Mouse (Mus musculus) megakaryocyte, adult 5-6 weeks (primary cell): ENCODE measurements around the gene Stip1. TPM values are rescaled to one million over a fixed set of nuclear protein-coding genes. Genes with fewer than 3 reads are reported as not detected.

Source experiments
- total RNA-seq, 2 experiments: library from RNA; stranded (forward) in 1 of 2; stranded (reverse) in 1 of 2; fragments of 153-499, 151-499 nt in 1 of 2; fragments of 221-1000, 200-1000 nt in 1 of 2; gene quantifications; 2 replicates each; pipeline versions ENCODE4 v1.2.3 to v1.2.4; 2015 to 2017

The Stip1 gene
- total RNA-seq, 2 experiments from 2014 or later, result 90.4 to 102 TPM

Other genes with a start within 250 kb of the Stip1 start
- 5.5 and 7.3 TPM in 2 replicates for gene Rps6ka4, start 199.3 kb downstream of the Stip1 start, total RNA-seq (2015)
- gene Rps6ka4, start 199.3 kb downstream of the Stip1 start, total RNA-seq (2017), result 17.2 and 21.4 TPM in 2 replicates
- 12.0 and 13.3 TPM in 2 replicates for gene Ccdc88b, start 181.8 kb downstream of the Stip1 start, total RNA-seq (2015)
- 45.9 and 78.0 TPM in 2 replicates for gene Ccdc88b, start 181.8 kb downstream of the Stip1 start, total RNA-seq (2017)
- gene Trmt112, start 130.3 kb downstream of the Stip1 start, total RNA-seq (2015), result 133 and 146 TPM in 2 replicates
- gene Trmt112, start 130.3 kb downstream of the Stip1 start, total RNA-seq (2017), result 176 and 188 TPM in 2 replicates
- 951 and 1,046 TPM in 2 replicates for gene Prdx5, start 129.9 kb downstream of the Stip1 start, total RNA-seq (2015)
- 1,745 and 2,032 TPM in 2 replicates for gene Prdx5, start 129.9 kb downstream of the Stip1 start, total RNA-seq (2017)
- 11.9 and 12.4 TPM in 2 replicates for gene Esrra, start 118.2 kb downstream of the Stip1 start, total RNA-seq (2015)
- gene Esrra, start 118.2 kb downstream of the Stip1 start, total RNA-seq (2017), result 24.6 and 28.9 TPM in 2 replicates
- not detected in 2 replicates for gene Catsperz, start 114.6 kb downstream of the Stip1 start, total RNA-seq (2015)
- not detected in 2 replicates for gene Catsperz, start 114.6 kb downstream of the Stip1 start, total RNA-seq (2017)
- not detected in 2 replicates for gene Kcnk4, start 105.5 kb downstream of the Stip1 start, total RNA-seq (2015)
- 0.11 TPM in 1 of 2 replicates, not detected in the other for gene Kcnk4, start 105.5 kb downstream of the Stip1 start, total RNA-seq (2017)
- 16.4 and 20.3 TPM in 2 replicates for gene Bad, start 98.1 kb downstream of the Stip1 start, total RNA-seq (2015)
- 45.2 and 67.1 TPM in 2 replicates for gene Bad, start 98.1 kb downstream of the Stip1 start, total RNA-seq (2017)
- 10.2 and 18.8 TPM in 2 replicates for gene Gpr137, start 97.5 kb downstream of the Stip1 start, total RNA-seq (2015)
- 18.4 and 20.2 TPM in 2 replicates for gene Gpr137, start 97.5 kb downstream of the Stip1 start, total RNA-seq (2017)
- gene Ppp1r14b, start 65.0 kb downstream of the Stip1 start, total RNA-seq (2015), result 54.3 and 63.8 TPM in 2 replicates
- gene Ppp1r14b, start 65.0 kb downstream of the Stip1 start, total RNA-seq (2017), result 43.8 and 45.2 TPM in 2 replicates
- 10.4 and 11.8 TPM in 2 replicates for gene Plcb3, start 63.5 kb downstream of the Stip1 start, total RNA-seq (2015)
- 13.4 and 14.1 TPM in 2 replicates for gene Plcb3, start 63.5 kb downstream of the Stip1 start, total RNA-seq (2017)
- gene Fkbp2, start 59.5 kb downstream of the Stip1 start, total RNA-seq (2015), result 127 and 145 TPM in 2 replicates
- 141 and 155 TPM in 2 replicates for gene Fkbp2, start 59.5 kb downstream of the Stip1 start, total RNA-seq (2017)
- gene Vegfb, start 52.3 kb downstream of the Stip1 start, total RNA-seq (2015), result 7.8 and 8.0 TPM in 2 replicates
- 2.4 and 2.8 TPM in 2 replicates for gene Vegfb, start 52.3 kb downstream of the Stip1 start, total RNA-seq (2017)
- gene Dnajc4, start 47.4 kb downstream of the Stip1 start, total RNA-seq (2015), result 19.5 and 23.0 TPM in 2 replicates
- 18.4 and 21.4 TPM in 2 replicates for gene Dnajc4, start 47.4 kb downstream of the Stip1 start, total RNA-seq (2017)
- 16.6 and 29.0 TPM in 2 replicates for gene Nudt22, start 43.9 kb downstream of the Stip1 start, total RNA-seq (2015)
- 10.1 and 16.0 TPM in 2 replicates for gene Nudt22, start 43.9 kb downstream of the Stip1 start, total RNA-seq (2017)
- 1.5 and 3.4 TPM in 2 replicates for gene Trpt1, start 43.8 kb downstream of the Stip1 start, total RNA-seq (2015)
- gene Trpt1, start 43.8 kb downstream of the Stip1 start, total RNA-seq (2017), result 2.7 and 3.4 TPM in 2 replicates
- gene Fermt3, start 20.5 kb downstream of the Stip1 start, total RNA-seq (2015), result 76.4 and 89.1 TPM in 2 replicates
- gene Fermt3, start 20.5 kb downstream of the Stip1 start, total RNA-seq (2017), result 239 and 262 TPM in 2 replicates
- 0.69 and 3.7 TPM in 2 replicates for gene Macrod1, start 16.8 kb upstream of the Stip1 start, total RNA-seq (2015)
- gene Macrod1, start 16.8 kb upstream of the Stip1 start, total RNA-seq (2017), result 0.66 and 0.77 TPM in 2 replicates
- not detected in 2 replicates for gene Flrt1, start 65.8 kb upstream of the Stip1 start, total RNA-seq (2015)
- gene Flrt1, start 65.8 kb upstream of the Stip1 start, total RNA-seq (2017), result not detected in 2 replicates
- 33.6 and 40.7 TPM in 2 replicates for gene Otub1, start 166.3 kb upstream of the Stip1 start, total RNA-seq (2015)
- gene Otub1, start 166.3 kb upstream of the Stip1 start, total RNA-seq (2017), result 76.2 and 81.8 TPM in 2 replicates
- 493 and 496 TPM in 2 replicates for gene Cox8a, start 177.6 kb upstream of the Stip1 start, total RNA-seq (2015)
- gene Cox8a, start 177.6 kb upstream of the Stip1 start, total RNA-seq (2017), result 661 and 699 TPM in 2 replicates
- 31.2 and 31.9 TPM in 2 replicates for gene Naa40, start 201.2 kb upstream of the Stip1 start, total RNA-seq (2015)
- 31.9 and 33.2 TPM in 2 replicates for gene Naa40, start 201.2 kb upstream of the Stip1 start, total RNA-seq (2017)
- gene Rcor2, start 227.4 kb upstream of the Stip1 start, total RNA-seq (2015), result 0.45 TPM in 1 of 2 replicates, not detected in the other
- gene Rcor2, start 227.4 kb upstream of the Stip1 start, total RNA-seq (2017), result 0.08 and 1.9 TPM in 2 replicates